Mouse (Mus musculus) frontal cortex, adult 2 months (tissue): ENCODE measurements at regions not wholly inside any gene's neighbourhood (a gene's known extent, or its start where the extent isn't known, plus 50 kb on each side); places are given as distances from the start of the nearest gene placed in this dataset.
"Not testable (repeated sequence)": the region's sequence is repeated elsewhere in the genome, so short reads cannot be mapped to it uniquely, and the experiment has no call there.

Experiments used
- DNase-seq, 2 experiments: peaks; one replicate each; pipeline ENCODE4 v3.0.0; 2022; ENCODE audit warnings: low spot score in 1 of 2; ENCODE audit errors: extremely low spot score in 1 of 2

DNA sequence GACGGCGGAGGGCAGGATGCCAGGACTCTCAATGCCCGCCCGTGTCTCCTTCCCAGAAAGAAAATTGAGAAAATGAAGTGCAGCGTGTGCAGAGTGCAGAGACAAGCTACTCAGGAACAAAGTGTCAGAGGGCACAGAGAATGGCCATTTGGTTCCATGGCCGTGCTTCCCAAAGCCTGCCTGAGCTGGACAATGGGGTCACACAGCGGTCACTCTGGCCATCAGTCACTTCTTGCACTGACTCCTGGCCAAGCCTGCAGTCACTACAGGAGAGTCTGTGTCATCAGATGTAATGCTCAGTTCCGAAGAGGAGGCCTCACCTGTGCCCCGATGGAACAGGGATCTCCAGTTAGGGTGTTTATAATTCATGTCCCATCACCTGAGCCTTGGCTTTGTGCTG lies 312.6 kb downstream of the Ajap1 start:
- DNase-seq, result no peak

DNA sequence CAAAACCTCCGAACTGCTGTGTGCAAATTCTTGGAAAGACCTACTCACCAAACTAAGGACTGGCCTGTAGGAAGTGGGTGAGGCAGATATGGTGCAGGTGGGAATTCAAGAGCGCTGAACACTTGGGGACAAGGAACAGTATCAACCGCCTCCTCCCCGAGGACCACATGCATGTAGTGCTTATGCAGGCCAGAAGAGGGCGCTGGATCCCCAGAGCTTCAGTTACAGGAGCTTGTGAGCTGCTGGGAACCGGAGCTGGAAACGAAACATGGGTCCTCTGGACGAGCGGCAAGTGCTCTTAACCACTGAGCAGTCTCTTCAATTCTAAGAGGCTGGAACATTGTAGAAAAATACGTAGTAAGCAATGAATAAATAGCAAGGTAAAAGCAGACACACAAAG lies 317.8 kb downstream of the Ajap1 start:
- no peak for DNase-seq

DNA sequence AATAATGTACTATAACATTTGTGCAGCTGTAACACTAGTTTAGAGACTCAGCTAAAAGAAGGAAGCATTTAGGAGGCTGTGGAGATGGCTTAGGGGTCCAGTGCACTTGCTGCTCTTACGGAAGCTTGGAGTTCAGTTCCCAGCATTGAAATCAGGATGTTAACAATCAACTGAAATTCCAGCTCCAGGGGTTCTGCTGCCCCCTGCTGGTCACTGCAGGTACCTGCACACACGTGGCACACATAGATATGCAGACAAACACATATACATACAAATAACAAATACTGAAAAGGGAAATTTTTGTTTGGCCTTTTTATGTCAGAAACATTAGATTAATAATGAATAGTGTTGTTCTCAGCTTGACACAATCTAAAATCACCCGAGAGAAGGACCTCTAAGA lies 322.5 kb downstream of the Ajap1 start:
- no peak for DNase-seq

GRCm38 (mm10) chr4:153157572-153157971 lies 325.0 kb downstream of the Ajap1 start:
- no peak for DNase-seq

GRCm38 (mm10) chr4:153152923-153153322 lies 329.7 kb downstream of the Ajap1 start:
- DNase-seq, result not testable (repeated sequence)

DNA sequence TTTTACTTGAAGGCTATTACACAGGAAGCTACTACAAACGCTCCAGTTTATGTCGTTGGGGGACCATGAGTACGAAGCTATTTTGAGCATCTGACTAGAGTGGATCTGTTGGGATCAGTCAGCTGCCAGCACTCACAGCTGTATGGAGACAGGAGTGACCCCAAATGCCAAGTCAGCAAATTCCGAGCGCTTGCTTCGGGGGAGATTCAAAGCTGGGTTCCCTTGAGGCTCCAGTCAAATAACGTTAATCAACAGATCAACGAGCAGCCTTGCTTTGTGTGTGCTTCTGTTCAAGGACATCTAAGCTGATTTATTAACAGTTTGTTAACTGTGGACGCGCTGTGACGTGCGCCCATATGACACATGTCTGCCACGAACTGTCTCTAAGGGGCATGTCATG lies 349.5 kb downstream of the Ajap1 start:
- no peak for DNase-seq

- DNase-seq, result peak; percentile 3 to 56
Observed at GRCm38 (mm10) chr4:153129345-153129744, 353.3 kb downstream of the Ajap1 start.

DNA sequence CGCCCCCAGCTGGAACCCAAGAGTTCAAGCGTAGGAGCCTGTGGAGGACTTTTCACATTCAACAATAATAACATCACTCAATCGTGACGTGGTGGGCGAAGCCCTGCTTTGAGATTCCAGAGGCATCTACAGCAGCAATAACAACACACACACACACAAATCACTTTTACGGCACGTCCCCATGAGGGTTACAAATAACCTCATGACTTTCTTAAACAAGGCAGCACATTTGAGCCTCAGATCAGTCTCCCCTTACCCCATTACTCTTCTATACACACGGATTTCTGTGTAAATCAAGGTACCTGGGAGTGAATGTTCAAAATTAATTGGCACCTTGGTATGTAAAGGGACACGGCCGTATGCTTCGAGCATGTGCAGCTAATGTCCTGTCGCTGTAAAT lies 354.4 kb downstream of the Ajap1 start:
- DNase-seq, result no peak

GRCm38 (mm10) chr4:153120480-153120879 lies 362.1 kb downstream of the Ajap1 start:
- DNase-seq, result no peak

GRCm38 (mm10) chr4:153119647-153120102 lies 362.9 kb downstream of the Ajap1 start:
- no peak for DNase-seq

DNA sequence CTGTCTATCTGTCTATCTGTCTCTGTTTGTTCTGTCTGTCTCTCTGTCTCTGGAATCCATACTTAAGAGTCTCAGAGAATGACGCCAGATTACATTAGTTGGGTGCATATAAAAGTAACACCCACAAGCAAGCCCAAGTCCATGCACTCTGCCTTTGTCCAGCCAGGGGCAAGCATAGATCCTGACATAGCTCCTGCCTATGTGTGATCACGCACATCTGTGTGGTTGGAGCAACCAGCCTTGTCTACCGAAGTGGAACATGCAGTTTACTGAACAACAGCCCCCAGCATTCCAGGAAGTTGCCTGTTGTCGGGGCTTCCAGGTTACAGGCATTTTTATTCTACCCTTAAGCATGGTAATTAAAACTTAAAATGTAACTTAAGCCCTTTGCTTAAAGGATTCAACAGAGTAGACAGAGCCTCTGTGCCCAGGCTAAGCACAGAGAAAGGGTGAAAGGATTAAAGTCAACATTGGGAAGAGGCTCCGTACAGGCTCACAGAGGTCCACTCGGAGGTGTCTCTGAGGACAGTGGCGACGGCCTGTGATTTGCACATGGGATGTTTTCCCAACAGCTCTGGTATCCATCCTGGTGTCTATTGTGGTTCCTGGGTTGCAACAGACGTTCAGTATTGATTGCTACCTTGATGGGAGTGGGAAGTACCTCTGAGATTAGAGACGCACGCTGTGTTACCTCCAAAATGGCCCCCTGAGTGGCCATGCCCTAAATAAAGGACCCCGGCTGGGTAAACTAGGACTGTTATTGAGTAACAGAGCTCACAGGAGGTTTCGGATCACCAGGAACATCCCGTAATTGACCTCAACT lies 363.6 kb downstream of the Ajap1 start:
- DNase-seq, result no peak

- DNase-seq, result no peak
Observed at GRCm38 (mm10) chr4:153114998-153115397, 367.6 kb downstream of the Ajap1 start.

- DNase-seq, result no peak
Observed at GRCm38 (mm10) chr4:153113577-153113976, 369.0 kb downstream of the Ajap1 start.

DNA sequence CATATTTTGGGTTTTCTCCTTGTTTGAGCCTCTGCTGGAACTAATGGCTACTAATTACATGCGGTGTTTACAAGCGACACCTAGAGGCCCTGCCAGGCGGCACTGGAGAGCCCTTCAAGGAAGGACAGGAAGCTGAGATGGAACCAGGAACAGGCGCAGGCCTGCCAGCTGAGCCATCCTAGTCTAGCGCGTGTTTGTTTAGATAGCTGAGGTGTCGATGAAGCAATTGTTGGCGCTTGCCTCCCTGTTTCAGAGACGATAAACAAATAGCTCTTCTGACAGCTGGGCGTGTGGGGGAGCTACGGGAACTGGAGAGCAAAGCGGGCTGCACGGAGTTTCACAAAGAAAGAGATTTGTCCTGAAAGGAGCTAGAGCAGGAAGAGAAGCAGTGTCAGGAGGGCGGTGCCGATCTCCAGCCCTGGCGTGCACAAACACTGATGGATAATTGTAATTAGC lies 372.3 kb downstream of the Ajap1 start:
- DNase-seq, result peak in 1 of 2 experiments; percentile 35

- DNase-seq, result no peak
Observed at GRCm38 (mm10) chr4:153098591-153098990, 384.0 kb downstream of the Ajap1 start.

DNA sequence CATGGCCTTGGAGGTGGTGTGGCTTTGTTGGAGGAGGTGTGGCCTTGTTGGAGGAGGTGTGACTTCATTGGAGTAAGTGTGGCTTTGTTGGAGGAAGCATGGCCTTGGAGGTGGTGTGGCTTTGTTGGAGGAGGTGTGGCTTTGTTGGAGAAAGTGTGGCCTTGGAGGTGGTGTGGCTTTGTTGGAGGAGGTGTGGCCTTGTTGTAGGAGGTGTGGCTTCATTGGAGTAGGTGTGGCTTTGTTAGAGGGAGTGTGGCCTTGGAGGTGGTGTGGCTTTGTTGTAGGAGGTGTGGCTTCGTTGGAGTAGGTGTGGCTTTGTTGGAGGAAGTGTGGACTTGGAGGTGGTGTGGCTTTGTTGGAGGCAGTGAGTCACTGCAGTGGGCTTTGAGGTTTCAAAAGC lies 385.0 kb downstream of the Ajap1 start:
- no peak for DNase-seq

- no peak for DNase-seq
Observed at GRCm38 (mm10) chr4:153093129-153093528, 389.5 kb downstream of the Ajap1 start.

DNA sequence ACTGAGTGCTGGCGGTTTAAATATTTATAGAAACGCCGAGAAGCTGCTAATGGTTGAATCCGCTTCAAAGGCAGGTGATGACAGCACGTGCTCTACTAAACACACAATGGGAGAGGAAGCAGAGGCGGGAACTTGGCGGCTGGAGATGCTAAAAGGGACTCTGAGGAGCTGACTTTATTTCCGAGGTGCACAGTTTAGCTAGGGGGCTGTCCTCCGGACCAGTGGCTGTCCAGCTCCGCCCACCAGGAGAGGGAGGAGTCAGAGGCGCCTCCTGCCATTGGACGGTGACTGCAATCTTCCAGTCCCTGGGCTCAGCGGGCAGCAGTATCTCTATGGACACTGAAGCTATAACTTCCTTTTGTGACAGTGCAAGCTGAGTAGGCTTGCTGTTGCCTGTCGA lies 400.4 kb downstream of the Ajap1 start:
- DNase-seq, result peak in 1 of 2 experiments; percentile 24

- no peak for DNase-seq
Observed at GRCm38 (mm10) chr4:153074590-153074989, 408.0 kb downstream of the Ajap1 start.

GRCm38 (mm10) chr4:153070190-153070745 lies 412.3 kb downstream of the Ajap1 start:
- no peak for DNase-seq

DNA sequence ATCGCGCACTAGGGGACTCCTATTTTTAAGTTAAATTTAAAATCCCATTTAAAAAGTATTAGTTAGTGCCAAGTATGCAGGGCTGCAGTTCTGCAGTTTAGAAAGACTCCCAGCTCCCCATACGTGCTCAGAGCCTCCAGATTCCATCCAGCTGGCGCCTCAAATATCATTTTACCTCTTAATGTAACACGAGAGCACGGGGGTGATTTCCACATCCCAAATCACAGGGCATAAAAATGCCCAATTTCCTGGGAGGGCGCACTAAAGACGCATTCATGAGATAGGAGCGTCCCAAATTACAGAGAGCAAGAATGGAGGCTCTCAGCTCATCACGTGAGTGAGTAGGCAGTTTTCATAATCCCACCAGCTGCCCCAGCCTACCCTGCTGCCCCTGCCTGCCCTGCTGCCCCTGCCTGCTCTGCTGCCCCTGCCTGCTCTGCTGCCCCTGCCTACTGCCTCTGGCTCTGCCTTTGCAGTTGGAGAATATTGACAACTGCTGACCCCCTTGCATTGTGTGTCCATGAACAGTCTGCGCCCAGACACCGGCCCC lies 414.1 kb downstream of the Ajap1 start:
- no peak for DNase-seq
